Mouse (Mus musculus) ES-CJ7 (cell line): ENCODE data around the gene Fndc3b.

Experiments
- DNase-seq: peaks from one replicate; pipeline ENCODE4 v3.0.0; 2011; ENCODE audit warnings: low read depth, low spot score

Fndc3b gene

DNA sequence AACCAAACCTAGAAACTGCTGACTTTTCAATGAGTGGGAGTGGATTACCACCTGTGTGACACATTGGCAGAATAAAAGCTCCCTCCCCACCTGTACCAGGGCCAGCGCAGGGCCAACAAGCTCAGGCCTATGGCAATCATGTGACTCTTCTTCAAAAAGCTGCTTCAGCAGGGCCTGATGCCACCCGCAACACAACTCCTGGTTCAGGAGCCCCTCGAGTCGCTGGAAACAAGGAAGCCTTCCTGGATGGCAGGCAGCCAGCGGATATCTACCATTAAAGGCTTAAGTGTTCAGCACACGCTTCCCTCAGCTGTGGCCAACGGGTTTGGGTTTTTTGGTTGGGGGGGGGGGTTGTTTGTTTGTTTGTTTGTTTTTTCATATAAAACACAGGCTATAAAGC, 37.4 kb downstream of the Fndc3b start:
- no peak for DNase-seq

GRCm38 (mm10) chr3:27670416-27670815, 40.7 kb downstream of the Fndc3b start:
- no peak for DNase-seq

GRCm38 (mm10) chr3:27667280-27667679, 43.8 kb downstream of the Fndc3b start:
- no peak for DNase-seq

GRCm38 (mm10) chr3:27665338-27665737, 45.8 kb downstream of the Fndc3b start:
- DNase-seq: peak; percentile 64

DNA sequence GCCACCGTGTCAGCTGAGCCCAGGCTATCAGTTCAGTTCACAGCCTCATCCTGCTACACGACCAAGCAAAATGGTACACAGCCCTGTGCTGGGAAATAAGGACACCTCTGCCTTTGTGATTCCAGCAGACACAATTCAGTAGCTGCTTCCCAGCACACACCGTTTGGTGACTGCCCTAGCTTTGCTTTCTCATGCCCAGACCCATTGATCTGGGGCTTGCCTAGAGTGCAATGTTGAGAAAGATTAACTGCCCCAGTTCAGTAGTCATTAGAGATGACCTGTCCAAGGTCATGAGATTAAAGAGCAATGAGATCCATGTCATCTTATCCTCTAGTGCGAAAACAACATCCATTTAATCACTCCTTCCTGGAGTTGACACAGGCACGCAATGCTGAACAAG, 47.9 kb downstream of the Fndc3b start:
- peak; percentile 19 for DNase-seq

DNA sequence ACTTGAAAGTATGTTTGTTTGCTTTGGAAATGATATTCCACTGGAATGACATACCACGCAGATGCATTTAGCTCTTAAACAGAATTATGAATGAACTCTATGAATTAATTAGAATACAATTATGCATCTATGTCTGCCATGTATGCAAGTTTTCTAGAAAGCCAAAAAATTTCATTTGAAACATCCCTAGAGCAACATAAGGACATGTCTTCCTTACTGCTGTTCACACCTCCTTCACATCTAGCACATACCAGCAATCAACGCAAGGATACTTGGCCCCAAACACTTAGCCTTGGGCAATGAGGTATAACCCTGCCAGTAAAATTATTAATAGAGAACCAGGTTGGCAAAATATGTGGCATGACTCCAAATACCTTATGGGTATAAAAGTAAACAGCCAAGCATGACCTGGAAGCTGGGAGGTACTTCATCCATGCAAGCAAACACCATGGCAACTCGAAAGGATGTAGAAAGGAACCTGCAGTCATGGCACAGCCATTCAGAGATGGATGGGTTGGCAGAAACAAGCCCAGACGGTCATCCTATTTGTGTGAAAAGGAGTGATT, 52.8 kb downstream of the Fndc3b start:
- no peak for DNase-seq

DNA sequence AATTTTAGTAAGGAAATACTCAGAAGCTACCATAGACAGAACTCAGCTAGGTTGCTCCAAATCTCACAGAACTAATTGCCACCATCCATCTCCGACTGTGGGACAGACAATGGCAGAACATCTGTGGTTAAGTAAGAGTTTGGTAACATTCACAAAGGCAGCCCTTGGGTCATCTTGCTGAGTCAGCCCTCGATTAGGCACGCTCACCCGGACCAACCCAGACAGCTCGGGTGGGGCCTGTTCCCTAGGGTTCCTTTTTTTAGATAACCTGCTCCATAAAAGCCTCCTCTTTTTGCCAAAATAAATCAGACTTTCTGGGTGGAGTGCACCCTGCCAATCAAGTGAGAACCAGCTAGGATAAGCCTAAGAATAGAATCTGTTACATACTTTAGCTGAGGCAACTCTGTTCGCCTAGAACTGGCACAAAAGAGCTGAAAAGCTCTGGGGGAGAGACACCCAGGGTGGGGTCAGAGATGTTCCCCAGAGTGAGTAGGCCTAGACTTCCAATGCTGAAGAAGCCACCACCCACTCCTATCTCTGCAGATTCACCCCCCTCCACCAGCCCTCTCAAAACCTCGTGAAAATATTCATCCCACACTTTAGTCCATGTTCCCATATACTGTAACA, 54.2 kb downstream of the Fndc3b start:
- DNase-seq: peak; percentile 77

GRCm38 (mm10) chr3:27655673-27656072, 55.4 kb downstream of the Fndc3b start:
- peak; percentile 13 for DNase-seq

DNA sequence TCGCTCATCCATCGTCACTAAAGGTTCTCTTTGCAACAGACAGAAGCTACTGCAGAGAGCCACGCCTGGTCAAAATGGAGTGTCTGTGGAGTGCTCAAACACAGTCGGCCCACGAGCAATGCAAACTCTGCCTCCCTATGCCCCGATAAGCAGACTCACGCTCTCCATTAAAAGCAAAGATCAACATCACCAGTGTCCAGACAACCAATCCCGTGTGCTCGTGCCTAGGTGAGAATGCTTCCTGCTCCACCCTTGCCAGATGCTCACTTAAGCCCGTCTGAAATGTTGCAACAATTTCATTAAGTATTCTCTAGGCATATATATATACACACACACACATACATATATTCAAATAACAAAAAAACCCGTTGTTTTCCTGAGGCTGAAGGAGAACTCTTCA, 56.1 kb downstream of the Fndc3b start:
- DNase-seq: no peak

- DNase-seq: no peak
Measured at GRCm38 (mm10) chr3:27652451-27653011, 58.6 kb downstream of the Fndc3b start.

DNA sequence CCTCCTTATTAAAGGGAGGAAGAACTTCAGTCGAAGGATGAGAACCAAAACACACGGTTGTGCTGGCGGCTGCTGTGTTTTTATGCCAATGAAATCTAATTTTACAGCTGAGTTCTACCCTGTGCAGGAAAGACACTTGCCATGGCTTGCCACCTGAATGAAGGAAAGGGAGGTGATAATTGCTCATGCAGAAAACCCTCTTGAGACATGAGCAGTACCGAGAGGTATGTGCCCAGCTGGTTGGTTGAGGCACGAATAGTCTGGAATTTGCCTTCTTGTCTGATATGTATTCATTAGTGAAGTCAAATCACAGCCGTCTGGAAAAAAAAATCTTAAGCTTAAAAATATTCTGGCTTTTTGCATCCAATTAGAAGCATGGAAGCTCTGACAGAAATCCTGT, 59.4 kb downstream of the Fndc3b start:
- DNase-seq: no peak

GRCm38 (mm10) chr3:27650083-27650482, 61.0 kb downstream of the Fndc3b start:
- no peak for DNase-seq

DNA sequence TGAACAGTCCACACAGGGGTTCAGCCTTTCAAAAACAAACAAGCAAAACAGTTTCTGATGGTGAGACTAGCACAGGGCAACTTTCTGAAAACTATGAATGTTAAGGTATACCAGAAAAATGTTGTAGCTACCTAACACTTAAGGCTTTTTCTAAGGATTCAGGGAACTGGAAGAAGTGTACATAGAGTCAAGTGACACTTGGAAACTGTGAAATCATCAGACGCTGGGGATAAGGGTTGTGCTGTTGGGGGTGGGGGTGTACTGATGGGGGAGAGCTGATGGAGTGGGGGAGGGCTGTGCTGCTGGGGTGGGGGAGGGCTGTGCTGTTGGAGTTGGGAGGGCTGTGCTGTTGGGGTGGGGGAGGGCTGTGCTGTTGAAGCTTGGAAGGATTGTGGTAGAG, 61.8 kb downstream of the Fndc3b start:
- DNase-seq: no peak

- no peak for DNase-seq
Measured at GRCm38 (mm10) chr3:27642381-27642780, 68.7 kb downstream of the Fndc3b start.

GRCm38 (mm10) chr3:27639701-27640100, 71.4 kb downstream of the Fndc3b start:
- DNase-seq: no peak

DNA sequence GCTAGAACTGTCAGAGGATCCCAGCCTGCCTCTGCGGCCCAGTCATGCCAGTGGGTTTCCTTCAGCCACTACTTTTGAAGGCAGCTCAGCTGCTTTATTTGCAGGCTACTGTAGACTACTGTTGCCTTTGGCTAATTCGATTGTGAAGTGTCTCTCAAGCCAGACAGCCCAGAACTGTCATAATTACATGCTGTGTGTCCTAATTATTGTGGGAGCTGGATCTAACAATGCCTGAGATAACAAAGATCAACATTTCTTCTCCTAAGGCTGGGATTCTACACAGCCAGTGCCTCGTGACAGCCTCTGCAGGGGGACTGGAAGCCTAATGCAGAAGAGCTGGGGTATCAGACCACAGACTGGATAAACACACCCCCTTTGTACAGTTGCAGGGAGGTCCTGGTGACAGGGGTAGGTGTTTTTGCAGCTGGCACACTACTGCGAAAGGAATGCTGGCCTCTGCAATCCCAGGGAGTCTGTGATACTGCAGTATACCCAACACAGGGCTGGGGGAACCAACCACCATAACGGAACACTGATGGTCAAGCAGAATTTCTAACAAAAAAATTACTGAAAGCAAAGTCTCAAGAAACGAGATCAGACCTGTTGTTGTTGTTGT, 74.0 kb downstream of the Fndc3b start:
- no peak for DNase-seq

GRCm38 (mm10) chr3:27635776-27636175, 75.3 kb downstream of the Fndc3b start:
- no peak for DNase-seq

DNA sequence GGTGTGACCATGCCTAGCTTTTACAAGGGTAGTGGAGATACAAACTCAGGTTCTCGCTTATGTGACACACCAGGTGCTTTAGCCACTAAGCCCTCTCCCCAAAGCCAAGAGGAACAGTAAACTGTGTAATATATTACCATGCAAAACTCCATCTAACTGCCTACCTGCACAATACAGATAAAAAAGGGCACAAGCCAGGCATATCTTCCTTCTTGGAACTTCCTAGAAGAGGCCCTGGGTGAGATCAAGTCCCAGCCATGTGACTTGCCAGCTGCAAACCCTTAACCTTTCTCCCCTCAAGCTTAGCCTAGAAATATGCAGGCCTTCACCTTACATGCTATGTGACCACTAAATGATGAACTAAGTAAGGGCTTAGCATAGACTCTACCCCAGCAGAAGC, 78.2 kb downstream of the Fndc3b start:
- DNase-seq: no peak

DNA sequence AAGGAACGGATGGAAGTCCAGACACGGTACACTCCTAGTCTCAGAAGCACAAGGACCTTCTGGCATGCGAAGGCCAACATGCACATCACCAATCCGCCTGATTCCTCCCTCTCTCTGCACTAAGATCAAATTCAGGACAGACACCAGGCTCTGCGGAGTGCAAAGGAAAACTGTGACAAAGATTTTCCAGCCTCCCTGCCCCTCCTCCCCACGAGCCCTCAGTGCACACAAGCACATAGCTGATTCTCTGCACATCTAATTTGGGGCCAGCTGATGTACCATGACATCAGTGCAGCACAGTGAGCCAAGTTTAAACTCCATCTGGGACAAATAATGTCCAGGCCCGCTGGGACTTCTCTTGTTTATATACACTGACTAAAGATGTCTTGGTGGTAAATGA, 80.0 kb downstream of the Fndc3b start:
- DNase-seq: no peak

DNA sequence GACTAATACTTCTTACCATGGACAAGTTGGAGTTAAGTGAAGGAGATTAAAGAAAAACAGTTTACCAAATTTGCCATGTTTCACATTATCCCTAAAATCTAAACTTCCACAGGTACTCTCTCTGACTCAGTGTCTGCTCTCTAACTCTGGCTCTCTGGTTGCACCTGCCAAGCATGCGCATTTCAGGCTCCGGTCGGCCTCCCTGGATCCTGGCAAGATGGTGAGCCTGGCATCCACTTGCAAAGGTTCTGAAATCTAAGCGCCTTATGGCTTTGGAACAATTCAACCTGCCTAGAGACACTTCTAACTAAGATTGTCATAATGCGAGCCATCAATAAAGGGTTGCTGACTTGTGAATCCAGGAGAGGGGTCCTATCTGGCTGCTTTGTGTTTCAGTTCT, 81.4 kb downstream of the Fndc3b start:
- DNase-seq: no peak

DNA sequence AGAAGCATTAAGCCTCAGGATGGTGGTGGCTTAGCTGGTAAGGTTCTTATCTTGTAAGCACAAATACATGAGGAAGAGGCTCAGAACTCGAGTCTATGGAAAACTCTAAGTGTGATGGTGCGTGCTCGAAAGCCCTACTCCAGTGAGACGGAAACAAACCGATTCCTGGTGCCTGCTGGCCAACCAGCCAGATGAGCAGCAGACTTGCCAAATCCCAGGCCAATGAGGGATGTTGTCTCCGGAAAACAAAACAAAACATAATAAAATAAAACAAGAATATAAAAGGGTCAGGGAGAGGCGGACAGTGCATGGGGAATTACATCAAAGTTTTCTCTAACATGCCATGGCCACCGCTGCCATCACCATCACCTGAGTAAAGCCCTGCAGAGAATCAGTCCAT, 84.8 kb downstream of the Fndc3b start:
- no peak for DNase-seq

GRCm38 (mm10) chr3:27625592-27625985, 85.5 kb downstream of the Fndc3b start:
- DNase-seq: no peak

DNA sequence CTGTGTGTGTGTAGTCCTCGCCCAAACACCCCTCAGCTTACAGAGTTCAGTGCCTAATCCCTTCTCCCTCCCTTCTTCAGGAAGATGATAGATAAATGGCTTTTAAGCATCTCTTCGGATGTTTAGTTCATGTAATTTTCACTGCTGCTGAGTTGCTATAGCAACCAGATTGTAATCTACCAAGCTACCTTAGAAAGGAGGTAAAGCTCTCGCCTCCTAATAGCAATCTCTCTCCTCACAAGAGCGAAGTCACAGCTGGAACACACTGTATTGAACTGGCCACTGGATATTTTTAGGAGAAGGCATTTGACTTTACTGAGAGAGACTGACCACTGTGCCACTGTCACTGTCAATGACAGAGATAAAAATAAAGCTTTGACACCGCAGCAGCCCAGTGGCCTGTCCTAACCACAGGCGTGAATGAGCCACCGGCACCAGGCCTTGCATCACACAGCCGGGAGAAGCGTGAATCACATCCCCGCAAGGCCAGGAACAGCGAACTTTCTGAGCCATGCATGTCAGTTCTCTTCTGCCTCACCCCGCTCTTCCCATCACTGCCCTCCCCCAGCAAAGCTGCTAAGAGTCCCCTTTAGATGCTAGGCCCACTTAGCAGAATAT, 86.0 kb downstream of the Fndc3b start:
- no peak for DNase-seq
